Mouse (Mus musculus) limb, embryonic 12.5 days (tissue): ENCODE measurements at regions not wholly inside any gene's neighbourhood (a gene's known extent, or its start where the extent isn't known, plus 50 kb on each side); places are given as distances from the start of the nearest gene placed in this dataset.

Source experiments
- ATAC-seq: fragments of 200-750 bp; cut with Nextera tagmentation; 2 replicates; pipeline ENCODE4 v1.8.0; 2017; ENCODE audit warnings: low read depth, moderate TSS enrichment; ENCODE audit not compliant: insufficient number of reproducible peaks, insufficient read depth, low FRiP score, low TSS enrichment
- H3K27ac ChIP-seq: fragments of 300-500 bp; sonication (generic); 2 replicates; pipeline ENCODE4 v1.5.1; 2016; ENCODE audit warnings: mild to moderate bottlenecking, moderate library complexity
- H3K27me3 ChIP-seq: fragments of 300-500 bp; sonication (generic); 2 replicates; pipeline ENCODE4 v1.6.1; 2016; ENCODE audit warnings: mild to moderate bottlenecking, moderate library complexity
- H3K36me3 ChIP-seq: fragments of 300-500 bp; sonication (generic); 2 replicates; pipeline ENCODE4 v1.6.1; 2016; ENCODE audit warnings: mild to moderate bottlenecking, moderate library complexity
- H3K4me1 ChIP-seq: fragments of 300-500 bp; sonication (generic); replicated peaks from 2 replicates; pipeline ENCODE4 v1.6.1; 2016
- H3K4me2 ChIP-seq: fragments of 300-500 bp; sonication (generic); 2 replicates; pipeline ENCODE4 v1.6.1; 2016; ENCODE audit warnings: mild to moderate bottlenecking, moderate library complexity
- H3K4me3 ChIP-seq: fragments of 300-500 bp; sonication (generic); replicated peaks from 2 replicates; pipeline ENCODE4 v1.5.1; 2016; ENCODE audit warnings: mild to moderate bottlenecking
- H3K9ac ChIP-seq: fragments of 300-500 bp; sonication (generic); replicated peaks from 2 replicates; pipeline ENCODE4 v1.6.1; 2016; ENCODE audit warnings: mild to moderate bottlenecking, moderate library complexity
- H3K9me3 ChIP-seq: fragments of 300-500 bp; sonication (generic); 2 replicates; pipeline ENCODE4 v1.6.1; 2016; ENCODE audit warnings: mild to moderate bottlenecking, moderate library complexity
- WGBS: fragments of 180-500 bp; shearing (Covaris S2); methylation state at CpG from one replicate; pipeline ENCODE4 v1.1.7; 2016; 5-methylcytosine and 5-hydroxymethylcytosine counted together

DNA sequence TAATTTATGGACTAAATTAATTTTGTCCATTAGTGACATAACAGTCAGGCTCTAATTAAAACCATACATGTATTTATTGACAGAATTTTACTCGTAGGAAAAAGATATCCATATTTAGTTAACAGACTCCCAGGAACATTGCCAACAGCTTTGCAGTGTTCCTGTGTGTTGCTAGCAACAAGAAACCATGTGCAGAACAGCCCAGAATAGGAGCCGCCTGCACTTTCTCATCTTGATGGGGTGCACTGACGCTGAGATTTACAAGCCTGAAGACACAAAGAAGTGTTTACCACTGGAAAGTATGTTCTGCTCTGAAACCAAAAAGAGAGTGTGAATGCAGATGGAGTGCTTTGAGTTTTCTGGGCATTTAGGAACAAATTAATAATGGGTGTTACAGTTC is 118.5 kb upstream of the Rgs1 start:
- no peaks in the 10 kb centered on the region for H3K4me1 ChIP-seq
- no peak for ATAC-seq
- no peak overlapping the region for H3K9ac ChIP-seq
- no peak overlapping the region for H3K27ac ChIP-seq
- H3K4me3 ChIP-seq, result no peak overlapping the region
- no peaks in the 10 kb centered on the region for H3K36me3 ChIP-seq
- no peak overlapping the region for H3K4me2 ChIP-seq
- WGBS, result 47% methylated on average over 3 of the region's 3 CpGs
- H3K9me3 ChIP-seq, result no peaks in the 10 kb centered on the region
- no peaks in the 10 kb centered on the region for H3K27me3 ChIP-seq

DNA sequence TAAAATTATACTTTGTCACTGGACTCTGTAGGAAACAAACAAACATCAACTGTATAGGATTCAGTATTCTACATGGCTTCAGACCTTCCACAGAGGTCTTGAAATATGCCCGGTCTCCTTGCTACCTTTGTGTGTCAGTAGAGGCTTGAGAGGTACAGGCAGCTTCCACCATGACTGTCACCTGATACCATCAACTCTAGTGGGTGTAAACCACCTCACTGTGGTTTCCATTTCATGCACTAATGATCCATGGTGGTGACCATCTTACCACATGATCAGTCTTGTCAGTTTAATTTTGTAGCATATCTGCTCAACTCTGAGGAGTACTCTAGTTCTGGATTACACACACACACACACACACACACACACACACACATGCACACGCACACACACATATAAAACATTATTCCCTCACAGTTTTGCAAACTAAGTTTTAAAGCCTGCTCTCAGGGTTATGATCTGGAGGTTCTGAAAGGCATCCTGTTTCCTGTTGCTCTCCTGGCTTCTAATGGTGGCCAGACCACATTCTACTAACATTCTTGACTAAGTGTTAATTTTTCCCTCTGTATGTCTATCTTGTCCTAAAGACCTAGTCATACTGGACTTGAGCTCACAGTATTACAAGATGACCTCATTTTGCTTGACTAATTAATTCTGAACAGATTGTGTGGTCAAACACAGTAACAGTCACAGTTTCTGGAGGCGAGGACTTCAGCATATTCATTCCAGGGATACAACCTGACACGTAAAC is 106.7 kb upstream of the Rgs1 start:
- Histone ChIP-seq H3K4me1 (no peaks in the 10 kb centered on the region), H3K4me2 (no peak overlapping the region), H3K9ac (no peak overlapping the region), H3K9me3 (no peaks in the 10 kb centered on the region), H3K4me3 (no peak overlapping the region), H3K27ac (no peak overlapping the region), H3K27me3 (no peaks in the 10 kb centered on the region), H3K36me3 (no peaks in the 10 kb centered on the region)
- 88% methylated on average over 4 of the region's 4 CpGs for WGBS
- ATAC-seq, result no peak

DNA sequence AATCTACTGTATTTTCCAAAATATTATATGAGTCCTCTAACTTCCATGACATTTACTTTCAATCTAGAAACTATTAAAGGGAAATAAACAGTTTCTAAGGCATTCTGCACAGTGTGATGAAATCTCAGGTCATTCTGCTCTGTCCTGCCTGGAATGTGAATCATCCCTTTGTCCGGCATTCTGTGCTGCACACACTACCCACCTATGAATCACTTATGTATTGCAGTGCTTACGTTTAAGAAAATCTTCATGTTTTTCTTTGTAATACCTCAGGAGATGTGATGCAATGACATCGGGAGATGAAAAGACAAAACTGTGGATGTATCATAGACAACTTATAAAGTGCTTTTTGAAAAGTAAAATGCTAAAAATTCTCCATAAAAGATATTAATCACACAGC is 106.0 kb upstream of the Rgs1 start:
- Histone ChIP-seq H3K27me3 (no peaks in the 10 kb centered on the region), H3K27ac (no peak overlapping the region), H3K4me1 (no peaks in the 10 kb centered on the region), H3K9ac (no peak overlapping the region), H3K4me3 (no peak overlapping the region), H3K9me3 (no peaks in the 10 kb centered on the region), H3K36me3 (no peaks in the 10 kb centered on the region), H3K4me2 (no peak overlapping the region)
- ATAC-seq, result no peak
- WGBS, result 88% methylated on average over 3 of the region's 3 CpGs

DNA sequence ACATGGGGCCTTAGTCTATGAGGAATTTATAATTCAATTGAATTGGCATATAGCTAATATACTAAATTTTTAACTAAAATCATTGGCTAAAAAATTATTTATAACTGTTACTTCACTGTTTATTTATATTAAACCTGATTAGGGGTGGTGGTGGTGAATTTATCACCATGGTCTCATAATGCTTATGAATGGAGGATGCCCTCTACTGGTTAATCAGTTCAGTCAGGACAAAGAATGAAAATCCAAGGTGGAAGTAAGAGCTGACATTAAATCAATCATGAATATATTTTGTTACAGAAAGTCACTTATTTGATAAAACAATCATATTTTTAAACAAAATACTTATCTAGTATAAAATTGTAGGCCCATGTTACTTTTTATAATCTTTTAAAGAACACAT is 104.3 kb upstream of the Rgs1 start:
- Histone ChIP-seq H3K4me3 (no peak overlapping the region), H3K9ac (no peak overlapping the region), H3K27me3 (no peaks in the 10 kb centered on the region), H3K36me3 (no peaks in the 10 kb centered on the region), H3K9me3 (no peaks in the 10 kb centered on the region), H3K4me1 (no peaks in the 10 kb centered on the region), H3K27ac (no peak overlapping the region), H3K4me2 (no peak overlapping the region)
- no peak for ATAC-seq

DNA sequence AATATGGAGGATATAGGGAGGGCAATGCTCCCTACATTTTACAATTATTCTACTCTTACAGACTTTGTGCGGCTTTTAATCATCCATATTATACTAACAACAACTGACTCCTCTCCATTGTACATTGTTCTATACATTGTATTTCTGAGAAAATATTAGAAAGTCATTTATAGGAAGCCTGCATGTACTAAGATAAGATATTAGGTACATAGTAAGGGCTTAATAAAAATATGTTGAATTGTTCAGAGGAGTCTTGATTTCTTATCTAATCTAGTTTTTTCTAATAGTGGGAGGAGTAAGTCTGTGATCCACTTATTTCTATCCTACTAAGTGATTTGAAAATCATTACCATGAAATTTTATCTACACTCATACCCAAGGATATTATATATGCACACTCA is 94.8 kb upstream of the Rgs1 start:
- H3K4me3 ChIP-seq, result no peak overlapping the region
- no peaks in the 10 kb centered on the region for H3K27me3 ChIP-seq
- no peak for ATAC-seq
- H3K9me3 ChIP-seq, result no peaks in the 10 kb centered on the region
- H3K9ac ChIP-seq, result no peak overlapping the region
- no peaks in the 10 kb centered on the region for H3K36me3 ChIP-seq
- H3K4me1 ChIP-seq, result no peaks in the 10 kb centered on the region
- no peak overlapping the region for H3K27ac ChIP-seq
- no peak overlapping the region for H3K4me2 ChIP-seq
- 97% methylated on average over 1 of the region's 1 CpGs for WGBS

DNA sequence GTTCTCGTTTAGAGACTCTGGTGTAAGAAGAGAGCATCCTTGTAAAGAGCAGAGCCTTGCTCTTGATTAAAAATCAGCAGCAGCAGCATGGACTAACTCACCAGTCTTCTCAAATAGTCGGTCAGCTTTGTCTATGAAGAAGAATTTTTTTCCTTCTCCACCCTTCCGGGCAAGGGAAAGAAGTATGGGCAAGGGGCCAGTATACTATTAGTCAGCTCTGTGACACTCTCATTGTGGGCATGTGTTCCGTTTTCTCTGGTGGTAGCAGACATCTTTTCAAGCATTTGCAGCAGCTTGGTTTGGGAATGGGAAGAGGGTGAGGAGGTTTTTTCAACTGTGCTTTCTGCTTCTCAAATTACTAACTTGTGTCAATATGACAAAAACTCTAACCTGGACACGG is 94.3 kb upstream of the Rgs1 start:
- Histone ChIP-seq H3K4me2 (no peak overlapping the region), H3K9ac (no peak overlapping the region), H3K36me3 (no peaks in the 10 kb centered on the region), H3K4me1 (no peaks in the 10 kb centered on the region), H3K27me3 (no peaks in the 10 kb centered on the region), H3K4me3 (no peak overlapping the region), H3K27ac (no peak overlapping the region), H3K9me3 (no peaks in the 10 kb centered on the region)
- WGBS, result 78% methylated on average over 5 of the region's 5 CpGs
- ATAC-seq, result no peak

DNA sequence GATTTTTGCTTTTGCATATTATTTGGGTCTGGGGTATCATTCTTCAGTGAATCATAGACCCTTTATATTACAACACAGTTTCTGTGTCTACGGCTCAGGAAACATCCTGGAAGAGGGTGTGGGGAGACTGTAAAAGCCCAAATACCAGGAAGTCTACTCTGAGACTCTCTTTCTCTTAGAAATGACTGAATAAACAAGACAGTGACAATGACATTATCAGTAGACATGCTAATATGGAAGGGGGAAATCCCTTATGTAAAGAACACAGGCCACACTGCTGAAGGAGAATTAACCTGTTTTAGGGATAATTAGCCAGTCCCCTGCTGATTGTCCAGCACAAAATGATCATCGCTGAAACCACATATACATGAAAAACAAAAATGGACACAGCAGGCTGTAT is 88.5 kb upstream of the Rgs1 start:
- Histone ChIP-seq H3K27me3 (no peaks in the 10 kb centered on the region), H3K36me3 (no peaks in the 10 kb centered on the region), H3K4me2 (no peak overlapping the region), H3K27ac (no peak overlapping the region), H3K9ac (no peak overlapping the region), H3K4me3 (no peak overlapping the region), H3K9me3 (no peaks in the 10 kb centered on the region), H3K4me1 (no peaks in the 10 kb centered on the region)
- 82% methylated on average over 2 of the region's 2 CpGs for WGBS
- no peak for ATAC-seq

DNA sequence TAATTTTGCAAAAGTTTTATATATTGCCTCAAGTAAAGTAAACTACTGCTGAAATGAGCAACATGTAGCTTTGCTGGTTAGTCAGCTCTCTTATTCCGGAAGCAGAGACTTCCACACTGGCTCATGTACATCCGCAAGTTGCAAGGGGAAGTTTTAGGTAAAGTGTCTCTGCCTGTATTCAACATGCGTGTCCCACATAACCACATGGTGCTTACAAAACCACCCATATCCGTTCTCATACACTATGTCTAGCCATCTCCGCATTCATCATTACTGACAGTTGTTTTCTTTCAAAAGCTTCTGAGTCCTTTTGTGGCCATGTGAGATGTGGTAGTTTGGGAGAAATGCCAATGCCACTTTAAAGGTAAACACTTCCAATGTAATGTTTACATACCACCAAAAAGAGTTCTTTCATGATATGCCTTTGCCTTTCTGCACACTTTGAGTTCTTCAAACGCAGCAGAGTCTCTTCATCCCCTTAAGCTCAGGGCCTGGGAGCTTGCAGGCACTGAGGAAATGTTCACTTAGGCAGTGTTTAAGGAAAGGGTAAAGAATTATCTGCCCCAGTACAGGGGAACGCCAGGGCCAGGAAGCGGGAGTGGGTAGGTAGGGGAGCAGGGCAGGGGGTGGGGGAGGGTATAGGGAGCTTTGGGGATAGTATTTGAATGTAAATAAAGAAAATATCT is 81.5 kb upstream of the Rgs1 start:
- Histone ChIP-seq H3K36me3 (no peaks in the 10 kb centered on the region), H3K4me3 (no peak overlapping the region), H3K27ac (no peak overlapping the region), H3K9me3 (no peaks in the 10 kb centered on the region), H3K4me2 (no peak overlapping the region), H3K9ac (no peak overlapping the region), H3K27me3 (no peaks in the 10 kb centered on the region), H3K4me1 (no peaks in the 10 kb centered on the region)
- no peak for ATAC-seq
- 82% methylated on average over 8 of the region's 8 CpGs for WGBS

DNA sequence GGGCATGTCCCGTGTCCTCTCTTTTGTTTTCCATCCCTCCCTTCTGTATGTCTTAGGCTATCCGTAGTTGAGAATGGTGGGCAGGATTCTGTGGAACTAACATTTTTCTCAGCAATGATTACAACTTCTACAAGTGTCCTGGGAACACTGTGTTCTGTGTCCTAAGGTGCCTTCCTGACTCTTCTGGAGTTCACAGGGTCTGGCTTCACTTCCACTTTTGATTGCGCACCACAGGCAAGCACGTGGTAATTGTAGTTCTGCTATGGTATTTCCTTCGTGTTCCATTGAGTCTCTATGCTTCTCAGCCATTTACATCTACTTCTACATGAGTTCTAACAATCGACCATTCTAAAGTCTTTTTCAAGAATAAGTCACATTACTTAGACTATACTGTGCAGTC is 70.4 kb upstream of the Rgs1 start:
- ATAC-seq, result no peak
- Histone ChIP-seq H3K27ac (no peak overlapping the region), H3K9me3 (no peaks in the 10 kb centered on the region), H3K9ac (no peak overlapping the region), H3K4me3 (no peak overlapping the region), H3K27me3 (no peaks in the 10 kb centered on the region), H3K4me1 (no peaks in the 10 kb centered on the region), H3K4me2 (no peak overlapping the region), H3K36me3 (no peaks in the 10 kb centered on the region)
- WGBS, result 83% methylated on average over 6 of the region's 6 CpGs

DNA sequence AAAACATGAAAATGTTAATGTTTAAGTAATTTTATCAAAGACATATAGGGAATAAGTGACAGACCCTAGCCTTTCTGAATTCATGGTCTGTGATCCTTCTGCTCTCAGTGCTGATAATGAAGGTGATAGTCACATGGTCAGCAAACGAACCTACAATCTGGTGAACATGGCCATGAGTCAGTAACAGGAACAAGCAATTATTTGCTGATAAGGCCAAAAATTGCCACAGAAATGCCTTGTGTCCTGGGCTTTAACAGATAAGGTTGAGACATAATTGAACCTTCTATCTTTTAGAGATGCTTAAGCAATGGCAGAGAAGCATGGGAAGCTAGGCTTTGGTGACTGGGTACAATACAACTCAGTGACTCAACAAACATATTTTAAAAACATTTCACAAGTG is 69.2 kb upstream of the Rgs1 start:
- ATAC-seq, result no peak
- Histone ChIP-seq H3K27me3 (no peaks in the 10 kb centered on the region), H3K27ac (no peak overlapping the region), H3K4me1 (no peaks in the 10 kb centered on the region), H3K36me3 (no peaks in the 10 kb centered on the region), H3K9me3 (no peaks in the 10 kb centered on the region), H3K4me3 (no peak overlapping the region), H3K9ac (no peak overlapping the region), H3K4me2 (no peak overlapping the region)
- WGBS, result 89% methylated on average over 1 of the region's 1 CpGs

DNA sequence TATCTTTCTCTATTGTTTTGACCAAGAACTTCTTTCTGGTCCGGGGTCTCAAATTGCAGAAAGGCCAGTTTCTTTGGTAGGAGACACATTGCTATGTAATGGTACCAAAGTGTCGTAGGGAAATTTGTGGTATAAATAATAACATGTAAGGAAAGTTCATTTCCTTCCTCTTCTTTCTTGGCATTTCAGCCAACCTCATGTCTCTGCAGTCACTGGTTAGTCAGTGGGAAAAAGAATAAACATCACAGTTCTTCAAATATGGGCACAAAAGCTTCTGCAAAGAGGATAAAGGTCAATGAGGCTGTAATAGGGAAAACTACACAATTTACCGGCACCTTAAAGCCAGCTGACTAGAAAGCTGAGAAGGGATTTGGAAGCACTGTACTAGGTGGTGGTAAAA is 68.5 kb upstream of the Rgs1 start:
- Histone ChIP-seq H3K4me1 (no peaks in the 10 kb centered on the region), H3K36me3 (no peaks in the 10 kb centered on the region), H3K27ac (no peak overlapping the region), H3K27me3 (no peaks in the 10 kb centered on the region), H3K9me3 (no peaks in the 10 kb centered on the region), H3K4me2 (no peak overlapping the region), H3K9ac (no peak overlapping the region), H3K4me3 (no peak overlapping the region)
- ATAC-seq, result no peak
- 82% methylated on average over 3 of the region's 3 CpGs for WGBS

DNA sequence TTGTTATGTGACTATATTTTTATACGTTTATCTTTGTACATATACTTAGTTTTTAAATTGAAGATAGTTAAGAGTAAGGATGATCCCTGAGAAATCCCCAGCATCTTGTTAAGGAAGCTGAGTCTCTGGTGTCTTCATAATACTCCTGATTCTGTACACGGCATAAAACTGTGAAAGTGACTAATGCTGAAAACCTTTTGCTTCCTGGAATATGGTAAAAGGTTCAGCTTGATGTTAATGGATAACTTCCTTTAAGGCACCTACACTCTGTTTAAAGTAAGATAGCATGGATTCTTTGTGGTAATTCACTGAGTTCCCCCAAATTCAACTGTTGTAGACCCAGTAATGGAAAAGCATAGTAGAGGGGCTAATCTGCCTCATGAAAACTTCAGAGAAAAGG is 67.2 kb upstream of the Rgs1 start:
- WGBS, result 83% methylated on average over 2 of the region's 2 CpGs
- ATAC-seq, result no peak
- H3K4me3 ChIP-seq, result no peak overlapping the region
- H3K27me3 ChIP-seq, result no peaks in the 10 kb centered on the region
- H3K9me3 ChIP-seq, result no peaks in the 10 kb centered on the region
- H3K36me3 ChIP-seq, result no peaks in the 10 kb centered on the region
- no peak overlapping the region for H3K4me2 ChIP-seq
- no peak overlapping the region for H3K27ac ChIP-seq
- no peaks in the 10 kb centered on the region for H3K4me1 ChIP-seq
- H3K9ac ChIP-seq, result no peak overlapping the region
